Mouse (Mus musculus): ENCODE measurements around the gene Acvr1c. TPM values are rescaled to one million over a fixed set of nuclear protein-coding genes. Genes with fewer than 3 reads are reported as not detected.

The Acvr1c gene
- 1 to 10 TPM; 2.6 to 4.0 TPM for total RNA-seq (2021)
- long read RNA-seq, experiment 1: 0 reads
- long read RNA-seq, experiment 2: 0 reads

DNA sequence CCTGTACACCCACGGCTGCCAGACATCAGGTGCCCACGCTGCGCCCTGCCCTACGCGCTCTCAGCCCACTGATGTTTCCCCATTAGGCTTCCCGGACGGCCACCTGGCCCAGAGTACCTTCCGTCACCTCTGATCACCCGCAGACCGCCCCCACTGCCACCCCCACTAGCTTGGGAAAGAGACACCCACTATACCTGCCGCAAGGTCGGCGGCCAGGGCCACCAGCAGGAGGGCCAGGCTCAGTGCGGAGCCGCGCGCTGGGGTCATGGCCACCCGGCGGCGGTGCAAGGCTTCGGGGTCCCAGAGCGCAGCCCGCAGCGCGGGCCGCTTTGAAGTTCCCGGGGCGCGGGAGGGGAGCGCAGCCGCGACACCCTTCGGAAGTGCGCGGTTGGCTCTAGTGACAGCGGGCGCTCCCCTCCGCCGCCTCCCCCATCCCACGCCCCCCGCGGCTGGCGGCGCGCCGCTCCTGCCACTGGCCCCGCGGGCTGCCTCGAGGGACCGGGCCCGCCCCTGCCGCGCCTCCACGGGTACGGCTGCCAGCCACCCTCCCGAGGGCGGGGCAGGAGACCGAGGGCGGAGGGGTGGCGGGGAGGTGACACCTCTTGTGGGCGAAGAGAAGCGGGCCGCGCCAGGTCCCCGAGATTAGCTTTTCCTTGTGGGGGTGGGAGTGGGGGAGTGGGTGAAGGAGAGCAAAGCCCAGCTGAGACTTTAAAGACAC lies at the start of gene Acvr1c:
Gene Acvr1c (minus strand): TSS at position 482 of the 718 bp plus-strand sequence.
- peak; percentile 31 to 40 for DNase-seq (ENCODE audit: low spot score in 2 of 2)

- no peak for DNase-seq (ENCODE audit: low spot score in 2 of 2)
Observed at GRCm38 (mm10) chr2:58403481-58403880, 45.8 kb upstream of the Acvr1c start.

- no peak for DNase-seq (ENCODE audit: low spot score in 2 of 2)
Observed at GRCm38 (mm10) chr2:58388601-58389000, 30.9 kb upstream of the Acvr1c start.

GRCm38 (mm10) chr2:58380020-58380419 lies 22.3 kb upstream of the Acvr1c start:
- DNase-seq (ENCODE audit: low spot score in 2 of 2): peak in 1 of 2 experiments; percentile 16

DNA sequence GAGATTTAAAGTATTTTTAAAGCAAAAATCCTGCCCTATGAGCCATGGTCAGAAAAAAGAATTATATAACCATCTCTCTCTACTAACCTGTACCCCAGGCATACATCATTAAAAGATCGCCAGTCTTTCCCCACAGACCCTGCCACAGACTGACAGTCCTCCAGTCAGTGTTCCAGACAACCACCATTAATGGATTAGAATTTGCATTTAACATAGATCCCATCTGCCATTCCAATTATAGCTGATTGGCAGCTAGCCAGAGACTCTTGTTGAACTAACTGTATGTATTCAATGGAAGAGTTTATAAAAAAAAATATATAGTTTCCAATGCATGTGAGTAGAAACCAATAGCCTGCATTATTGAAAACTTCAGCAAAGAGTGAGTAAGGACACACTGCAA lies 21.8 kb upstream of the Acvr1c start:
- no peak for DNase-seq (ENCODE audit: low spot score in 2 of 2)

- DNase-seq (ENCODE audit: low spot score in 2 of 2): no peak
Observed at GRCm38 (mm10) chr2:58377417-58378130, 19.9 kb upstream of the Acvr1c start.

GRCm38 (mm10) chr2:58366196-58366595 lies 8.5 kb upstream of the Acvr1c start:
- no peak for DNase-seq (ENCODE audit: low spot score in 2 of 2)

- no peak for DNase-seq (ENCODE audit: low spot score in 2 of 2)
Observed at GRCm38 (mm10) chr2:58361361-58362046, 3.8 kb upstream of the Acvr1c start.

DNA sequence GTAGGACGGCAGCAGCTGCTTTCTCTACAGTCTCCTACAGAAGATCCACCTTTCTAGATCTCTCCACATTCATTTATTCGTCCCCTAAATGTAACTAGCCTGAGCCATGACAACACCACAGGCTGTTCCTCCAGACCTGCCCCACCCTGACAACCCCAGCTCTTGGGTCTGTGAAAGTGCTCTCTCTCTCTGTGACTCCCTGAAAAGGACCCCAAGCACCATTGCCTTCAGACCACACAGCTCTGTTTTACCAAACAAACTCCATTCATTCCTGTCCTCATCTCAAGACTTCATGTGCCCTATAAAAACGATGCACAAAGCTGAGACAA lies 401 bp upstream of the Acvr1c start:
- no peak for DNase-seq (ENCODE audit: low spot score in 2 of 2)

DNA sequence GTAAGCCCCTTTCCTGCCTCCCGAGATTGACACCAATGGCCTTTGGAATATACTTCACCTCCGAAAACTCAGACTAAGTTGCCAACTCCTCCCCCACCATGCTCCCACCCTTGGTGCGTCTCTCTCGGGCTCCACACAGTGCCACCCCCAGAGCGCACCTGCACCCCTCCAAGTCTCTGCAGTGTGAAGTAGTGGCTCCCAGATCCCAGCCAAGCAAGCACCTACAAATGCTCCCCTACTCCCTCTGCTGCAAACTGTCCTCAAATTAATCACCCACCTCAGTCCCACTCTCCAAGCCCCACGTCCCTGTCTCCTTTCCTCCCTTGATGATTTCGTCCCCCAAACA lies 654 bp downstream of the Acvr1c start:
- DNase-seq (ENCODE audit: low spot score in 2 of 2): no peak

GRCm38 (mm10) chr2:58354389-58354788 lies 3.3 kb downstream of the Acvr1c start:
- no peak for DNase-seq (ENCODE audit: low spot score in 2 of 2)

DNA sequence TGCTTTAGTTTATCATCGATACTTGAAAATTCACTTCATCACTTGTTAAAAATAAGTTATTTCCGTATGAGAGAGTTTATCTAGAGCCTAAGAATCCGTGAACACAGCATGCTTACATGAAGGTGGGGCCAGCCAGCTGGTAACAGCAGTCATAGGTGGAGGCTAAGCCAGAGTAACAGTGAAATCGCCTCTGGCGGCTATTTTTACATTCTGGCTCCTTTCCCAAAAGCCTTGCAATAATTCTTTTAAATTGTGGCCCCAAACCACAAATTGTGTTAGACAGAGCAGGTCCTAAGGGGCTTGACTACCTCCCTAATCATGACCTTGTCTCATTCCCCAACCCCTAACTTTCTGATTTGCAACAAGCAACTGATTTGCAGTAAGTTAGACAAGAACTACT lies 4.8 kb downstream of the Acvr1c start:
- DNase-seq (ENCODE audit: low spot score in 2 of 2): no peak

- no peak for DNase-seq (ENCODE audit: low spot score in 2 of 2)
Observed at GRCm38 (mm10) chr2:58350657-58351056, 7.0 kb downstream of the Acvr1c start.

DNA sequence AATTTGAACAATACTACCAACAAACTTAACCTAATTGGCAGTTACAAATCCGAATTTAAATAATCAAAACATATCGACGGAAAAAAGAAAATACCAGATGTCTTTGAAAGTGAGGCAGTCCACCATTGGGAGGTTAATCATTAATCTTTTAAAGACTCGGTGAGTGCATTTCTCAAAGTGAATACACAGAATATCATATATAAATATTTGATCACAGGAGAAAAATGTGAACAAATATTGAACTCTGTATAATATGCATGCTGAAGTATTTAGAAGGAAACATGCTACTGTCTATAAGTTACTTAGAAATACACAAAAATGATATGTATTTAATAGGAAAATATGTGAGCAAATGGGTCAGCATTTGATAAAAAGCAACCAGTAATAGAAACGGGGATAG lies 21.0 kb downstream of the Acvr1c start:
- DNase-seq (ENCODE audit: low spot score in 2 of 2): no peak

GRCm38 (mm10) chr2:58329589-58329988 lies 28.1 kb downstream of the Acvr1c start:
- DNase-seq (ENCODE audit: low spot score in 2 of 2): no peak

- peak in 1 of 2 experiments; percentile 9 for DNase-seq (ENCODE audit: low spot score in 2 of 2)
Observed at GRCm38 (mm10) chr2:58324118-58324901, 33.4 kb downstream of the Acvr1c start.

DNA sequence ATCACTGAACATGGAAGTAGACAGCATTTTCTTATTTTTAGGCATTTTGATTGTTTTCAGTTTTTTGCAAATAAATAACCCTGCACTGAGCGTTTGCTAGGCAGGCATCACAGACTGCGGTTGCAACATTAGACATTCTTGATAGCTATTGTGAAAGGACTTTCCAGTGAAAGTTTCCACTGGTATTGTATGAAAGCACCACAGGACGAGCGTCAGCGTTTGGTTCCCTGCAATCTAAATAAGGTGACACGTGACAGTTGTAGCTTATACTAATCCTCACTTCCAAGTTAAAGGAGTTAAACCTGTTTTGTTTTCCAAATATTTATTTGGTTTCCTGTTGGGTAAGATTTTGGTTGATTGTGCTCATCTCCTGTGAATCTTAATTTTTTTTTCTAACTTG lies 34.4 kb downstream of the Acvr1c start:
- no peak for DNase-seq (ENCODE audit: low spot score in 2 of 2)

DNA sequence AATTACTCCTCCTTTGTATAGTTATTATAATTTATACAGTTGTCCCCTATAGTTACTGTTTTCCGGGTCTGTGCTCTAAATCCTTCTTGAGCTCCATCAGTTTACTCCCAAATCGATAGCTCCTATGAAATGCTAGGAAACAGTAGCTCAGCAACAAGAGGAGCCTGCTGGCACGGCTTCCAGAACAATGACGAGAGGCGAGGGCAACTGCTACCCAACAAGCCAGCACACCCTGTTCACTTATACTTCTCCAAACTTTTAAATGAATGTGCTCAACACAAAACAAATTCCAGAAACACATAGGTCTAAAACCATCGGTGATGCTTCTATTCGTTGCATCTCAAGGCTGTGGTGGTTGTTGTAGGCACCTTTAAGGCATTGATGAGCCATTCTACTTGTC lies 41.5 kb downstream of the Acvr1c start:
- DNase-seq (ENCODE audit: low spot score in 2 of 2): no peak

DNA sequence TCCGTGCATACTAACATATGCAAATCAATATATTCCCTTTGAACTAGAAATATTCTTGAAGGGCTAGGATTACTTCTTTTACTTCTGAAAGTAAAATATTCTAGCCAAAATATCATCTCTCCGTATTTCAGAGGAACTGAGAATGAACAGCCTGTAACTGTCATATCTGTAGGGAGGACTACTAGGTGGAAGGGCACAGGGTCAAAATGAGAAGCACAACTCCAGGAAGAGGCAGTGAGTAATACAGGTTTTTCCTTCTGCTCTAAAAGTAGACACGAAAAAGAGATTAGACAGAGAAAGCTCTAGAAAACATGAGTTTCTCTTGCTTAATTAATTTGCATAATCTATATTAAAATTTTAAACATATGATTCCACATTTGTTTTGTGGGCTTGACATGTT lies 48.0 kb downstream of the Acvr1c start:
- DNase-seq (ENCODE audit: low spot score in 2 of 2): no peak

DNA sequence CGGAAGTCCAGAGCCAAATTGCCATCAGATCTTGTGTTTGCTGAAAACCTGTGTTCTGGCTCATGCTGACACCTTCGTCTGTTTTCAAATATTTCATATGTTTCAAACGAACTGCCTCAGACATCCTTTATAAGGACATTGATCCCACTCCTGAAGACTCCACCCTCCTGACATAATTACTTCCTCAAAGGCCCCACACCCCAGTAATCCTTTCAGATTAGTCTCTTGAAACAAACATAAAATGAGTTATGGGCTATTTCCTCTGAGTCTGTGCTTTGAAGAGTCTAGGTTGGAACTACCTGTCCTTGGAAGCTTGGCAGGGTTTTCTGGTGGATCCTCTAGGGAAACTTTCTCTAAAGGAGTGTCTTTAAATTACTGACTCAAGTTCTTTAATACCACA lies 53.2 kb downstream of the Acvr1c start:
- DNase-seq (ENCODE audit: low spot score in 2 of 2): no peak

- DNase-seq (ENCODE audit: low spot score in 2 of 2): no peak
Observed at GRCm38 (mm10) chr2:58289759-58290431, 67.8 kb downstream of the Acvr1c start.
